Mouse (Mus musculus): Measurements from ENCODE around the gene Gm45062. TPM values are rescaled to one million over a fixed set of nuclear protein-coding genes. Genes with fewer than 3 reads are reported as not detected.

Gene Gm45062
- total RNA-seq, 1 experiment: 1.5 TPM

- no peaks in the 10 kb centered on the region for H3K4me1 ChIP-seq (ENCODE audit: control insufficient read depth in 2 of 2, insufficient read depth in 2 of 2, low read length in 2 of 2, poor library complexity in 1 of 2)
- TF ChIP-seq ZNF384 (IDR thresholded peaks at IDR 0.05; ENCODE audit: low read depth, low read length) (no peak), CHD2 (IDR thresholded peaks at IDR 0.05; ENCODE audit: low read depth, low read length) (no peak), MAFK (IDR thresholded peaks at IDR 0.05; ENCODE audit: insufficient read depth, low read depth, low read length) (no peak), ZC3H11A (IDR thresholded peaks at IDR 0.05; ENCODE audit: borderline replicate concordance, low read depth, low read length) (no peak), HCFC1 (IDR thresholded peaks at IDR 0.05; ENCODE audit: borderline replicate concordance, insufficient read depth, low read length) (no peak)
- no peak overlapping the region for H3K4me3 ChIP-seq (ENCODE audit: insufficient read depth in 1 of 2, low read depth in 1 of 2, low read length in 2 of 2, poor library complexity in 1 of 2, severe bottlenecking in 1 of 2)
- no peak for DNase-seq (ENCODE audit: low read depth, low spot score)
- in situ Hi-C loops (cut with MboI; ENCODE audit: low sequenced_read_pairs in 2 of 2, unreplicated experiment in 2 of 2): no loop called here
- H3K9ac ChIP-seq (ENCODE audit: insufficient read depth, low read depth, low read length, poor library complexity, severe bottlenecking): no peak overlapping the region
- no peaks in the 10 kb centered on the region for H3K9me3 ChIP-seq (ENCODE audit: control insufficient read depth, insufficient read depth, low read depth, low read length)
- no peaks in the 10 kb centered on the region for H3K36me3 ChIP-seq (ENCODE audit: control insufficient read depth, insufficient read depth, low read length, poor library complexity, severe bottlenecking)
- H3K27ac ChIP-seq (ENCODE audit: insufficient read depth, low read depth, low read length, poor library complexity, severe bottlenecking): no peak overlapping the region
Measured at GRCm38 (mm10) chr6:8421421-8421820, 162.2 kb downstream of the Gm45062 start.

DNA sequence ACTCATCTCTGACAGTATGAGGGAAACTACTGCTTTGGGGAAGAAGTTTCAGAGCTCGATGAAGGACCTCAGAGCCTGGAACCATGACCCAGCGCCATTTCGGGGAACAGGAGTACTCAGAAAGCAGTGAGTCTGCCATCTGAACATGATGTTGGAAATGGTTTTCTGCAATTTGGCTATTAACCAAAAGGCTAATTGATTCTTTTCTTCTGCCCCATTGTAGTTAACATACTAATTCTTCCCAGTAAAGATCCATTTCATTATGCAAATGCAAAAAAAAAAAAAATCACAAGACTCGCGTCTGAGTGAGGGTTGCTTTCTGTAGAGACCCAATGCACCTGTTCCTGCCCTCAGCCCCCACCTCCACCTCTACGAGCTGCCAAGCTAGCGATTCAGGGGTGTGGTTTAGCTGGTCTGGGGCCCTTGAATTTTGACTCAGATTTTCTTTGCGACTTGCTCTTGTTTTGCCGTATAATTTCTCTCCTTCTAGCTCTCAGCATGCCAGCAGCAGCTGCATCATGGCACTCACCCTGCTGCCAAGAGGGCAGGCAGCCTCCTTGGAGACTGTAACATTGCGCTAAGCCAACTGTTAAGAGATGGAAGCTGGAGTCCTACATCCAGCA, 162.8 kb downstream of the Gm45062 start:
- no peak for TF ChIP-seq MAFK (IDR thresholded peaks at IDR 0.05; ENCODE audit: insufficient read depth, low read depth, low read length)
- Histone ChIP-seq H3K4me3 (ENCODE audit: insufficient read depth in 1 of 2, low read depth in 1 of 2, low read length in 2 of 2, poor library complexity in 1 of 2, severe bottlenecking in 1 of 2) (no peak overlapping the region), H3K9ac (ENCODE audit: insufficient read depth, low read depth, low read length, poor library complexity, severe bottlenecking) (no peak overlapping the region), H3K9me3 (ENCODE audit: control insufficient read depth, insufficient read depth, low read depth, low read length) (no peaks in the 10 kb centered on the region), H3K36me3 (ENCODE audit: control insufficient read depth, insufficient read depth, low read length, poor library complexity, severe bottlenecking) (no peaks in the 10 kb centered on the region), H3K4me1 (ENCODE audit: control insufficient read depth in 2 of 2, insufficient read depth in 2 of 2, low read length in 2 of 2, poor library complexity in 1 of 2) (no peaks in the 10 kb centered on the region), H3K27ac (ENCODE audit: insufficient read depth, low read depth, low read length, poor library complexity, severe bottlenecking) (no peak overlapping the region)
- in situ Hi-C loops (cut with MboI; ENCODE audit: low sequenced_read_pairs in 2 of 2, unreplicated experiment in 2 of 2): no loop called here
- no peak for DNase-seq (ENCODE audit: low read depth, low spot score)

GRCm38 (mm10) chr6:8423142-8423541, 163.9 kb downstream of the Gm45062 start:
- no peak overlapping the region for H3K9ac ChIP-seq (ENCODE audit: insufficient read depth, low read depth, low read length, poor library complexity, severe bottlenecking)
- H3K9me3 ChIP-seq (ENCODE audit: control insufficient read depth, insufficient read depth, low read depth, low read length): no peaks in the 10 kb centered on the region
- TF ChIP-seq CHD2 (IDR thresholded peaks at IDR 0.05; ENCODE audit: low read depth, low read length) (no peak), HCFC1 (IDR thresholded peaks at IDR 0.05; ENCODE audit: borderline replicate concordance, insufficient read depth, low read length) (no peak), MAFK (IDR thresholded peaks at IDR 0.05; ENCODE audit: insufficient read depth, low read depth, low read length) (no peak), ZC3H11A (IDR thresholded peaks at IDR 0.05; ENCODE audit: borderline replicate concordance, low read depth, low read length) (no peak), ZNF384 (IDR thresholded peaks at IDR 0.05; ENCODE audit: low read depth, low read length) (no peak)
- no peaks in the 10 kb centered on the region for H3K4me1 ChIP-seq (ENCODE audit: control insufficient read depth in 2 of 2, insufficient read depth in 2 of 2, low read length in 2 of 2, poor library complexity in 1 of 2)
- no peaks in the 10 kb centered on the region for H3K36me3 ChIP-seq (ENCODE audit: control insufficient read depth, insufficient read depth, low read length, poor library complexity, severe bottlenecking)
- no peak overlapping the region for H3K4me3 ChIP-seq (ENCODE audit: insufficient read depth in 1 of 2, low read depth in 1 of 2, low read length in 2 of 2, poor library complexity in 1 of 2, severe bottlenecking in 1 of 2)
- DNase-seq (ENCODE audit: low read depth, low spot score): no peak
- in situ Hi-C loops (cut with MboI; ENCODE audit: low sequenced_read_pairs in 2 of 2, unreplicated experiment in 2 of 2): no loop called here
- H3K27ac ChIP-seq (ENCODE audit: insufficient read depth, low read depth, low read length, poor library complexity, severe bottlenecking): no peak overlapping the region

DNA sequence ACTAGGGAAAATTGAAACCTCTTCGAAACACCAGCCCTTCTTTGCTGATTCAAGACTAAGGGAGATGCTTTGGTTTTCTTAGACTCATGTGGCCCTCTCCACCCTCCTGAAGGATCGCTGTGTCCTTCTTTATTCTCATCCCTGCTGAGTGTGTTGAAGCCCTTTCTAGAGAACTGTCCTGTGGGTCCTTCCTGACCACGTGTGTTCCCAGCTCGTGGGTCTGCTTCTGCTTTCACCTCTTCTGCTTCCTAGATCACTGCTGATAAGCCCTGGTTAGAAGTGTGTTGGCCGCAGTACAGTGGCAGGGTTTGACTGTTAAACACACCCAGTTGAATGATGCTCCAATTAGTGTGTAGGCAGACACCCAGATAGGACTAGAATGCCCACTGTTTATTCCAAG, 168.4 kb downstream of the Gm45062 start:
- in situ Hi-C loops (cut with MboI; ENCODE audit: low sequenced_read_pairs in 2 of 2, unreplicated experiment in 2 of 2): no loop called here
- Histone ChIP-seq H3K27ac (ENCODE audit: insufficient read depth, low read depth, low read length, poor library complexity, severe bottlenecking) (no peak overlapping the region), H3K9ac (ENCODE audit: insufficient read depth, low read depth, low read length, poor library complexity, severe bottlenecking) (no peak overlapping the region), H3K4me3 (ENCODE audit: insufficient read depth in 1 of 2, low read depth in 1 of 2, low read length in 2 of 2, poor library complexity in 1 of 2, severe bottlenecking in 1 of 2) (no peak overlapping the region), H3K4me1 (ENCODE audit: control insufficient read depth in 2 of 2, insufficient read depth in 2 of 2, low read length in 2 of 2, poor library complexity in 1 of 2) (no peaks in the 10 kb centered on the region), H3K9me3 (ENCODE audit: control insufficient read depth, insufficient read depth, low read depth, low read length) (no peaks in the 10 kb centered on the region), H3K36me3 (ENCODE audit: control insufficient read depth, insufficient read depth, low read length, poor library complexity, severe bottlenecking) (no peaks in the 10 kb centered on the region)
- DNase-seq (ENCODE audit: low read depth, low spot score): no peak
- TF ChIP-seq HCFC1 (IDR thresholded peaks at IDR 0.05; ENCODE audit: borderline replicate concordance, insufficient read depth, low read length) (no peak), ZC3H11A (IDR thresholded peaks at IDR 0.05; ENCODE audit: borderline replicate concordance, low read depth, low read length) (no peak), ZNF384 (IDR thresholded peaks at IDR 0.05; ENCODE audit: low read depth, low read length) (no peak), CHD2 (IDR thresholded peaks at IDR 0.05; ENCODE audit: low read depth, low read length) (no peak), MAFK (IDR thresholded peaks at IDR 0.05; ENCODE audit: insufficient read depth, low read depth, low read length) (no peak)
